Mouse (Mus musculus): ENCODE measurements at regions not wholly inside any gene's neighbourhood (a gene's known extent, or its start where the extent isn't known, plus 50 kb on each side); places are given as distances from the start of the nearest gene placed in this dataset.

DNA sequence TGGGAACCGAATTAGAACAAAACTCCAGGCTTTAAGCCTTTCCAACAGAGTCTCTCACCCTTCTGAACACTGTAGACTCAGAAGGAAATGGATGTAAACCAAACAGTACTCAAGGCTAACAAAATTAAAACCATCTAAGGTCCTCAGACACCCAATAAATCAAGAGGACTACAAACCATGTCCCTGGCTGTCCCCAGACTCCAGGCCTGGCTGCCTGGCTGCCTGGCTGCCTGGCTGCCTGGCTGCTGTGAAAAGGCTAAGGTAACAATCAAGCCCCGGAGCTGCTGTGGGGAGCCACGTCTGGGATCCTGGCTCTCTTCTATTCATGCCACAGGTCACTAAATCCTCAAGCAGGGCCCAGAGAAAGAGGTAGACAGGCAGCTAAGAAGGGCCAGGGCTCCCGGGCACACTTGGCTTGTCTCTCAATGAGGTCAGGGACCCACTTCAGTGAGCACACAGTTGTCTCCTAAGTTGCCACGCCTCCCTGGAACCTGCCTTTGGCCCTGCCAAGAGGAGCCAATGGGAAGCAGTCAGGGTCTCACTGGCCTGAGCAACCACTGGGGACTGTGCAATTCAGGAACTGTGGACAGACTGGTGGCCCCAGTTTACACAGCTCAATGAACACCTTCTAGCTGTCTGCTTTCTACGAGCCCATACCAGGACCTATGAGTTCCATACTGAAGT, 72.6 kb upstream of the Xpa start:
- TF ChIP-seq CTCF (IDR thresholded peaks at IDR 0.05; ENCODE audit: borderline replicate concordance, control insufficient read depth, extremely low read depth, insufficient read depth, low read length, poor library complexity) = no peak
- TF ChIP-seq POLR2A (IDR thresholded peaks at IDR 0.05; ENCODE audit: control insufficient read depth, extremely low read depth, insufficient read depth, low read length, poor library complexity) = no peak
